Mouse (Mus musculus) induced T-regulatory cell, adult 2 months (primary cell): ENCODE results near the gene Rpl13a.
"Not testable (repeated sequence)": the region's sequence is repeated elsewhere in the genome, so short reads cannot be mapped to it uniquely, and the experiment has no call there.

Source experiments
- DNase-seq: peaks from one replicate; pipeline ENCODE4 v3.0.0-alpha.2; 2012; ENCODE audit warnings: low read depth

Gene Rpl13a

GRCm38 (mm10) chr7:45156206-45156605, 27.6 kb upstream of the Rpl13a start:
- DNase-seq: no peak

- DNase-seq: peak; percentile 28
These were observed 27.0 kb upstream of the Rpl13a start for GRCm38 (mm10) chr7:45155590-45155989.

- DNase-seq: peak; percentile 81
These were observed 26.5 kb upstream of the Rpl13a start for GRCm38 (mm10) chr7:45154993-45155514.

GRCm38 (mm10) chr7:45154096-45154992, 25.8 kb upstream of the Rpl13a start, which contains the start of the genes Pih1d1 and Aldh16a1:
Gene Pih1d1, plus strand, starts transcription at chr7:45154303.
Gene Aldh16a1, minus strand, starts transcription at chr7:45154584.
- peak; percentile 99 for DNase-seq

DNA sequence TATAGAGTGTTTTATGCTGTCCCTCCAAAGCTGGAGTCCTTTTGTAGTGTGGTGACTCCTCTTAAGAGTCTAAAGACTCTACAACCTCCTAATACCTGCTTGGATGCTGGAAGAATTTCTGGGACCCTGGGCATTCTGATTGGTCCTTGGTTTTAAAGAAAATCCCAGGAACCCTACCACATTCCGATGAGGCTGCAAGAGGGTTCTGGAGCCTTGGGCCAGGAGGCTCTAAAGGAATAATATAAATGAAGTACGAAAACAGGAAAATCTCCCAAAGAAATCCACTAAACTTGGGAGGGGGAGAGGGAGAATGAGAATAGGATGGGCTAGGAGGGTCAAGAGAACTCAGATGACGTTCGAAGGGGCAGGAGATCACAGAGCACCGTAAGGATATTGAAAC, 25.0 kb upstream of the Rpl13a start:
- no peak for DNase-seq

GRCm38 (mm10) chr7:45153052-45153451, 24.5 kb upstream of the Rpl13a start:
- DNase-seq: not testable (repeated sequence)

DNA sequence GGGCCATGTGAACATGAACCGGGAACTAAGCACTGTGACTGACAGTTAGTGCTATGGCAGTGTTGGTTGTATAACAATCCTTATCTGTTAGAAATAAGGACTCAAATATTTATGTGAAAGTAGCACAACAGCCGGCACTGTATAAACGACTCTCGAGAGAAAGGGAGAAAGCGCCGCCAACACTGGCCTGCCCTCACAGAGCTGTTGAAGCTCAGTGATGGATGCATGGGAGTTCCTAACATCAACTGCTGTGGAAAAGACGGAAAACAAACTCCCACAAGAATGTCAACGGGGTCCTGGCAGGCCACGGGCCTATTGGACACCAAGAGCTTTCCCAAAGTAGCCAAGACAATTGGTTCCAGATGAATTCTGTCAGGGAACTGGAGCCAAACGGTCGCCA, 22.7 kb upstream of the Rpl13a start:
- DNase-seq: no peak

DNA sequence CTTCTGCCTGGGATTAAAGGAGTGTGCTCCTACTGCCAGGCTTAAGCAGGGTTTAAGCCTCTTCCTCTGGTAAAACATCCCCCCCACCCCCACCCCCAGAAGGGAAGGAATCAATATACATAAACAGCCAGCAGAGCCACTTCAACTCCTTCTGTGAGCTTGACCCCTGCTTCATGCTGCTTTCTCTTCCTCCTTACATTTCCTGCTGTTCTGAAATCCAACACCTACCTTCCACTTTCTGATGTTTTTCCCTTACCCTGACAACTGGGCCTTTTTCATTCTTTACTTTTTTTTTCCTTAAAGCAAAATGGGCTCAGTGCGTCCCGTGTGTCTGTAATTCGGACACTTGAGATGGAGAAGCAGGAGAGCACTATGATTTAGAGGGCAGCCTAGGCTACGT, 21.8 kb upstream of the Rpl13a start:
- DNase-seq: no peak

GRCm38 (mm10) chr7:45149545-45149944, 21.0 kb upstream of the Rpl13a start:
- DNase-seq: no peak

DNA sequence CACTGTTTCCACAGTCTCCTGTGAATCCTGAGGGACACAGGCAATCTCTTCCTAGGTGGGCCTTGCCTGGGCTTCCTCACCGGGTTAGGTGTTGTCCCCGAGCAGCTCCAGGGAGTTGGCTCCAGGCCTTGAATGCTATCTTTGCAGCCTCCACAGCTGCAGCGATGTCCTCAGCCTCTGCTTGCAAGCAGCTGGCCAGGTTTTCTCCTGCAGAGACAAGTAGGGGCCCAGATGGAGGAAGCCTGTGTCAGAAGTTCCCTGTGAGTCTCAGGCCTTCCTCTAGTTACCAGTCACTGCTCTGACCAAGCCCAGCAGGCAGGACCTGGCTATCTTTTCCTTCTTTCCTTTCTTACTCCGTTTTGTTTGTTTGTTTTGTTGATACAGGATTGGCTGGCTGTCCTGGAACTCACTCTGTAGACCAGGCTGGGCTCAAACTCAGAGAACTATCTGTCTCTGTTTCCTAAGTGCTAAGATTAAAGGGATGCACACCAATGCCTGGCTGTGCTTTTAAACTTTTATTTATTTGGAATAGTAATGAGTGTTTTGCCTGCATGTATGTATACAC, 20.1 kb upstream of the Rpl13a start:
- DNase-seq: no peak

- DNase-seq: no peak
These were observed 19.3 kb upstream of the Rpl13a start for GRCm38 (mm10) chr7:45147899-45148298.

DNA sequence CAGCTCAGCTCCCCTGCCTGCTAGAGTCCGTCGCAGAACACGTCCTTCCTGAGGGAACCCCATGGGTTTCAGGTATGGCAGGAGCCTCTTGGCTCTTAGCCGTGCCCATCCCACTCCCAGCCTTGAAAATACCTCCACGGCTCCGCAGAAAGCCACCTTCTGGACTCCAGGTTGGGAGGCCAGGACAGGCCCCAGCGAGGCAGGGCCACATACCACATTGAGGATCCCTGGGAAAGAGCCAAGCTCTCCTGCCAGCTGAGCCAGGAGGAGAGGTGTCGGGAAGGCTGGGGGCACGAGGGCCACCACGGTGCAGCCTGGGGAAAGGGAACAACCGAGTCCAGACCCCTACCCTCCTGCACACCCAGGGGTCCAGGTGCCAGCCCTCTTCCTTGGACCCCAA, 18.7 kb upstream of the Rpl13a start:
- DNase-seq: no peak

GRCm38 (mm10) chr7:45145460-45145859, 16.9 kb upstream of the Rpl13a start:
- no peak for DNase-seq

DNA sequence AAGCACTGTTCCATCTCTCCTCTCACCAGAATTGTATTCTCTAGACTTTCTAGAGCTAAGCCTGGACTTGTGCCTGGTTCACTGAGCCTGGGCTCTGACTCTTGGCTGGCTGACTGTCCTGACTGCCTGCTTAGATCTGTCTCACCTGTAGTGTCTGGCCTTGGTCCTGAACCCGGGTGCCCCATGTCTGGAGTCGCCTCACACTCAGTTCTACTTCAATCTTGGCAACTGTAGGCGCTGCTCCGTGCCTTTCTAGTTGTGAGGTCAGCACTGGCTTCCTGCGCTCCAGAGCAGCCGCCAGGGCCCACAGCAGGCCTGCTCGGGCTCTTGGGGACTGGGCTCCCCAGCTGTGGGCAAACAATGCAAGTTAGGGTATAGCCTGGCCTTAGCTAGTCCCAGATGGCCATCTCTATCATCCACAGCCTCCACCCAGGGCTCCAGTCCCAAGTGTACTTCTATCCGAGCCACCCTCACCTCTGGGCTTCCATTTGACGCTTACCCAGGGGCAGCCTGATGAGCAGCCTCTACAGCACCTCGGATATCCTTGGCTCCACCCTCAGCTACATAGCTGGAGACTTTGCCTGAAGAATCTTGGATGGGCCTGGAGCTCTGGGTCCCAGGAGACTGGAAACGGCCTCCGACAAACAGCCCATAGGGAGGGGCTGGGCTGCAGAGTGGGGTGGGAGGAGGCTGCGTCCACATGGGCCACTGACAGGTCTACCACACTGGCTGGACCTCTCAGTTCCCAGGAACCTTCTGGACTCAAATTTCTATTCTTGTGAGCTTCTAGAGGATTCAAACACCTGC, 16.0 kb upstream of the Rpl13a start:
- no peak for DNase-seq

DNA sequence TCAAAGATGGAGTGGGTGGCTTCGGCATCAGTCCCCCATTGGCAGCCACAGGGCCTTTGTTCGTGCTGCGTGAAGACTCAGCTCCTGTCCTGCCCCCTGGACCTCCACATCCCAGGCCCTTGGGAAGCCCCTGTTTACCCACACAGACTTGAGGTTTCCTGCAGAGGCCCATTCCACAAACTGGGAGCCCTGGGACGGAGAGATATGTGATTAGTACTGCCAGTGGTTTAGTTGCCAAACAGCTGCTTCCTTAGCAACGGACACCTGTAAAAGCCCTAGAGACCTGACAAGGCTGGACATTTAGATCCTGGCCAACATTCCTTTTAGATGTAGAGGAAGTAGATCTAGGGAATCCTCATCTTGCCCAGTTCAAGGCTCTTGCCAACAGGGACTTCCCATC, 13.4 kb upstream of the Rpl13a start:
- no peak for DNase-seq

GRCm38 (mm10) chr7:45141319-45141718, 12.8 kb upstream of the Rpl13a start:
- DNase-seq: no peak

DNA sequence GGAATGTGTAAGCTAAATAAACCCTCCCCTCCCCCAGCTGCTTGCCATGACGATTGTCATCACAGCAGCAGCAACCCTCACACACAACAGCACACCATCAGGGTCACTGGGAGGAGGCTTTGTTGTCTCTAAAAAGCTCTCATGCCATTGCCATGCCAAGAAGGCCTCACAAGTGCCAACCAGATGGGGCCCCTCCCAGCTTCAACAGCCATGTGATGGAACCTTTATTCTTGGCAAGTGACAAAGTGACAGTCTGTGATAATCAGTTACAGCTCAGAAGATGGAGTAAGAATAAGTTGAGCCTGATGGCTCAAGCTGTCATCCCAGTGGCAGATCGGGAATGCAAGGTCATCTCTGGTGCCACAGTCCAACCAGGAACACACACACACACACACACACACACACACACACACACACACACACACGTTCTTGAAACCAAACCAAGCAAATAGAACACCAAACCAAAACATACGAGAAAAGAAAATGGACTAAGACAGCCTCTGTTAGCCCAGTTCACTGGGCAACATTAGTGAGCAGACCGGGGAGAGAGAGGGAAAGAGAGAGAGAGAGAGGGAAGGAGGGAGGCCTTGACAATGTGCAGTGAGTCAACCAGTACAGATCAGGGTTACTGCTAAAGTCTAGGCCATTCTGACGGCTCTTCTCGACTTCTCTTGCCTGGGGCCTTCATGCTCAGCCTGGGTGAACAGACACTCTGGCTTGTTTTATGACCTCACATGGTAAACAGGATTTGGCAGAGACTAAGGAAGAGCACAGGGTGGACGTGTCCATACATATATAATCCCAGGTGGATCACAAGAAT, 11.6 kb upstream of the Rpl13a start:
- DNase-seq: no peak

- DNase-seq: no peak
These were observed 9.8 kb upstream of the Rpl13a start for GRCm38 (mm10) chr7:45138403-45138802.

GRCm38 (mm10) chr7:45137171-45138006, 8.8 kb upstream of the Rpl13a start:
- peak; percentile 69 for DNase-seq

GRCm38 (mm10) chr7:45135993-45136567, 7.5 kb upstream of the Rpl13a start, which contains the start of the genes Gm45713 and Flt3l:
Gene Gm45713, minus strand, starts transcription at chr7:45136231.
Gene Flt3l, minus strand, starts transcription at chr7:45136432.
- peak; percentile 97 for DNase-seq
